Mouse (Mus musculus): ENCODE measurements around the gene Cdc123. TPM values are rescaled to one million over a fixed set of nuclear protein-coding genes. Genes with fewer than 3 reads are reported as not detected.

Cdc123 gene
- polyA plus RNA-seq, 1 experiment from 2014 or later = 291 TPM

GRCm38 (mm10) chr2:5793771-5794170 is 51.2 kb downstream of the Cdc123 start:
- no peaks in the 10 kb centered on the region for H3K27me3 ChIP-seq (ENCODE audit: control insufficient read depth, insufficient read depth, low read length)
- no peak overlapping the region for H3K4me3 ChIP-seq (ENCODE audit: low read length)
- no peaks in the 10 kb centered on the region for H3K4me1 ChIP-seq (ENCODE audit: control insufficient read depth, insufficient read depth, low read length)
- H3K36me3 ChIP-seq (ENCODE audit: control insufficient read depth, insufficient read depth, low read length) = peaks cover 42% of the 10 kb centered on the region
- no peak for ATAC-seq (ENCODE audit: low FRiP score, low TSS enrichment)
- H3K27ac ChIP-seq (ENCODE audit: low read depth, low read length) = no peak overlapping the region
- H3K4me2 ChIP-seq (replicated peaks; ENCODE audit: low read depth, low read length) = no peak overlapping the region
- H3K9me3 ChIP-seq (ENCODE audit: control insufficient read depth, low read length) = no peaks in the 10 kb centered on the region
- 78% methylated on average over 10 of the region's 10 CpGs for WGBS
- H3K9ac ChIP-seq (ENCODE audit: low read depth, low read length) = no peak overlapping the region

- Histone ChIP-seq H3K27ac (ENCODE audit: low read depth, low read length) (no peak overlapping the region), H3K27me3 (ENCODE audit: control insufficient read depth, insufficient read depth, low read length) (no peaks in the 10 kb centered on the region), H3K4me2 (replicated peaks; ENCODE audit: low read depth, low read length) (no peak overlapping the region), H3K36me3 (ENCODE audit: control insufficient read depth, insufficient read depth, low read length) (peaks cover 31% of the 10 kb centered on the region), H3K9me3 (ENCODE audit: control insufficient read depth, low read length) (no peaks in the 10 kb centered on the region), H3K4me3 (ENCODE audit: low read length) (no peak overlapping the region), H3K9ac (ENCODE audit: low read depth, low read length) (no peak overlapping the region), H3K4me1 (ENCODE audit: control insufficient read depth, insufficient read depth, low read length) (no peaks in the 10 kb centered on the region)
- 93% methylated on average over 5 of the region's 5 CpGs for WGBS
- no peak for ATAC-seq (ENCODE audit: low FRiP score, low TSS enrichment)
Measured at GRCm38 (mm10) chr2:5792056-5792455, 52.9 kb downstream of the Cdc123 start.

GRCm38 (mm10) chr2:5789625-5790160 is 55.3 kb downstream of the Cdc123 start:
- Histone ChIP-seq H3K36me3 (ENCODE audit: control insufficient read depth, insufficient read depth, low read length) (peaks cover 7% of the 10 kb centered on the region; the same call in 1 of the 2 replicates), H3K27me3 (ENCODE audit: control insufficient read depth, insufficient read depth, low read length) (no peaks in the 10 kb centered on the region), H3K4me3 (ENCODE audit: low read length) (no peak overlapping the region), H3K4me2 (replicated peaks; ENCODE audit: low read depth, low read length) (no peak overlapping the region), H3K9ac (ENCODE audit: low read depth, low read length) (no peak overlapping the region), H3K27ac (ENCODE audit: low read depth, low read length) (no peak overlapping the region), H3K9me3 (ENCODE audit: control insufficient read depth, low read length) (no peaks in the 10 kb centered on the region), H3K4me1 (ENCODE audit: control insufficient read depth, insufficient read depth, low read length) (no peaks in the 10 kb centered on the region)
- no peak for ATAC-seq (ENCODE audit: low FRiP score, low TSS enrichment)
- WGBS = 29% methylated on average over 4 of the region's 4 CpGs

- Histone ChIP-seq H3K4me1 (ENCODE audit: control insufficient read depth, insufficient read depth, low read length) (no peaks in the 10 kb centered on the region), H3K9ac (ENCODE audit: low read depth, low read length) (no peak overlapping the region), H3K9me3 (ENCODE audit: control insufficient read depth, low read length) (no peaks in the 10 kb centered on the region), H3K36me3 (ENCODE audit: control insufficient read depth, insufficient read depth, low read length) (no peaks in the 10 kb centered on the region), H3K27me3 (ENCODE audit: control insufficient read depth, insufficient read depth, low read length) (no peaks in the 10 kb centered on the region), H3K27ac (ENCODE audit: low read depth, low read length) (no peak overlapping the region), H3K4me2 (replicated peaks; ENCODE audit: low read depth, low read length) (no peak overlapping the region), H3K4me3 (ENCODE audit: low read length) (no peak overlapping the region)
- WGBS = 94% methylated on average over 3 of the region's 3 CpGs
- ATAC-seq (ENCODE audit: low FRiP score, low TSS enrichment) = no peak
Measured at GRCm38 (mm10) chr2:5787391-5787790, 57.6 kb downstream of the Cdc123 start.

- no peak overlapping the region for H3K4me3 ChIP-seq (ENCODE audit: low read length)
- H3K9me3 ChIP-seq (ENCODE audit: control insufficient read depth, low read length) = no peaks in the 10 kb centered on the region
- no peak overlapping the region for H3K27ac ChIP-seq (ENCODE audit: low read depth, low read length)
- H3K9ac ChIP-seq (ENCODE audit: low read depth, low read length) = no peak overlapping the region
- no peak overlapping the region for H3K4me2 ChIP-seq (replicated peaks; ENCODE audit: low read depth, low read length)
- H3K27me3 ChIP-seq (ENCODE audit: control insufficient read depth, insufficient read depth, low read length) = no peaks in the 10 kb centered on the region
- ATAC-seq (ENCODE audit: low FRiP score, low TSS enrichment) = no peak
- H3K4me1 ChIP-seq (ENCODE audit: control insufficient read depth, insufficient read depth, low read length) = no peaks in the 10 kb centered on the region
- no peaks in the 10 kb centered on the region for H3K36me3 ChIP-seq (ENCODE audit: control insufficient read depth, insufficient read depth, low read length)
- 85% methylated on average over 2 of the region's 2 CpGs for WGBS
Measured at GRCm38 (mm10) chr2:5772464-5772863, 72.5 kb downstream of the Cdc123 start.

GRCm38 (mm10) chr2:5770708-5771241 is 74.2 kb downstream of the Cdc123 start:
- no peak for ATAC-seq (ENCODE audit: low FRiP score, low TSS enrichment)
- Histone ChIP-seq H3K27me3 (ENCODE audit: control insufficient read depth, insufficient read depth, low read length) (no peaks in the 10 kb centered on the region), H3K4me1 (ENCODE audit: control insufficient read depth, insufficient read depth, low read length) (no peaks in the 10 kb centered on the region), H3K4me2 (replicated peaks; ENCODE audit: low read depth, low read length) (no peak overlapping the region), H3K27ac (ENCODE audit: low read depth, low read length) (no peak overlapping the region), H3K4me3 (ENCODE audit: low read length) (no peak overlapping the region), H3K9me3 (ENCODE audit: control insufficient read depth, low read length) (no peaks in the 10 kb centered on the region), H3K36me3 (ENCODE audit: control insufficient read depth, insufficient read depth, low read length) (no peaks in the 10 kb centered on the region), H3K9ac (ENCODE audit: low read depth, low read length) (no peak overlapping the region)
- 58% methylated on average over 8 of the region's 8 CpGs for WGBS

- Histone ChIP-seq H3K9ac (ENCODE audit: low read depth, low read length) (no peak overlapping the region), H3K27me3 (ENCODE audit: control insufficient read depth, insufficient read depth, low read length) (no peaks in the 10 kb centered on the region), H3K4me2 (replicated peaks; ENCODE audit: low read depth, low read length) (no peak overlapping the region), H3K9me3 (ENCODE audit: control insufficient read depth, low read length) (no peaks in the 10 kb centered on the region), H3K36me3 (ENCODE audit: control insufficient read depth, insufficient read depth, low read length) (no peaks in the 10 kb centered on the region), H3K27ac (ENCODE audit: low read depth, low read length) (no peak overlapping the region), H3K4me3 (ENCODE audit: low read length) (no peak overlapping the region), H3K4me1 (ENCODE audit: control insufficient read depth, insufficient read depth, low read length) (no peaks in the 10 kb centered on the region)
- no peak for ATAC-seq (ENCODE audit: low FRiP score, low TSS enrichment)
Measured at GRCm38 (mm10) chr2:5769630-5770029, 75.3 kb downstream of the Cdc123 start.

- Histone ChIP-seq H3K27ac (ENCODE audit: low read depth, low read length) (no peak overlapping the region), H3K9me3 (ENCODE audit: control insufficient read depth, low read length) (no peaks in the 10 kb centered on the region), H3K4me3 (ENCODE audit: low read length) (no peak overlapping the region), H3K4me1 (ENCODE audit: control insufficient read depth, insufficient read depth, low read length) (no peaks in the 10 kb centered on the region), H3K27me3 (ENCODE audit: control insufficient read depth, insufficient read depth, low read length) (no peaks in the 10 kb centered on the region), H3K4me2 (replicated peaks; ENCODE audit: low read depth, low read length) (no peak overlapping the region), H3K9ac (ENCODE audit: low read depth, low read length) (no peak overlapping the region), H3K36me3 (ENCODE audit: control insufficient read depth, insufficient read depth, low read length) (no peaks in the 10 kb centered on the region)
- 94% methylated on average over 4 of the region's 4 CpGs for WGBS
- no peak for ATAC-seq (ENCODE audit: low FRiP score, low TSS enrichment)
Measured at GRCm38 (mm10) chr2:5768946-5769345, 76.0 kb downstream of the Cdc123 start.

GRCm38 (mm10) chr2:5762031-5762430 is 82.9 kb downstream of the Cdc123 start:
- H3K27ac ChIP-seq (ENCODE audit: low read depth, low read length) = no peak overlapping the region
- no peaks in the 10 kb centered on the region for H3K27me3 ChIP-seq (ENCODE audit: control insufficient read depth, insufficient read depth, low read length)
- no peak overlapping the region for H3K4me2 ChIP-seq (replicated peaks; ENCODE audit: low read depth, low read length)
- no peak overlapping the region for H3K9ac ChIP-seq (ENCODE audit: low read depth, low read length)
- WGBS = 87% methylated on average over 3 of the region's 3 CpGs
- H3K36me3 ChIP-seq (ENCODE audit: control insufficient read depth, insufficient read depth, low read length) = no peaks in the 10 kb centered on the region
- no peaks in the 10 kb centered on the region for H3K9me3 ChIP-seq (ENCODE audit: control insufficient read depth, low read length)
- H3K4me1 ChIP-seq (ENCODE audit: control insufficient read depth, insufficient read depth, low read length) = no peaks in the 10 kb centered on the region
- ATAC-seq (ENCODE audit: low FRiP score, low TSS enrichment) = no peak
- no peak overlapping the region for H3K4me3 ChIP-seq (ENCODE audit: low read length)
